Mouse (Mus musculus): ENCODE data around the gene Ankrd60. TPM values are rescaled to one million over a fixed set of nuclear protein-coding genes. Genes with fewer than 3 reads are reported as not detected.
A peak's percentile ranks its signal among the peaks of the same experiment; 100 is the strongest.

Ankrd60 gene
- not detected for total RNA-seq (2021)
- long read RNA-seq, experiment 1, result 0 reads
- long read RNA-seq, experiment 2, result 0 reads

DNA sequence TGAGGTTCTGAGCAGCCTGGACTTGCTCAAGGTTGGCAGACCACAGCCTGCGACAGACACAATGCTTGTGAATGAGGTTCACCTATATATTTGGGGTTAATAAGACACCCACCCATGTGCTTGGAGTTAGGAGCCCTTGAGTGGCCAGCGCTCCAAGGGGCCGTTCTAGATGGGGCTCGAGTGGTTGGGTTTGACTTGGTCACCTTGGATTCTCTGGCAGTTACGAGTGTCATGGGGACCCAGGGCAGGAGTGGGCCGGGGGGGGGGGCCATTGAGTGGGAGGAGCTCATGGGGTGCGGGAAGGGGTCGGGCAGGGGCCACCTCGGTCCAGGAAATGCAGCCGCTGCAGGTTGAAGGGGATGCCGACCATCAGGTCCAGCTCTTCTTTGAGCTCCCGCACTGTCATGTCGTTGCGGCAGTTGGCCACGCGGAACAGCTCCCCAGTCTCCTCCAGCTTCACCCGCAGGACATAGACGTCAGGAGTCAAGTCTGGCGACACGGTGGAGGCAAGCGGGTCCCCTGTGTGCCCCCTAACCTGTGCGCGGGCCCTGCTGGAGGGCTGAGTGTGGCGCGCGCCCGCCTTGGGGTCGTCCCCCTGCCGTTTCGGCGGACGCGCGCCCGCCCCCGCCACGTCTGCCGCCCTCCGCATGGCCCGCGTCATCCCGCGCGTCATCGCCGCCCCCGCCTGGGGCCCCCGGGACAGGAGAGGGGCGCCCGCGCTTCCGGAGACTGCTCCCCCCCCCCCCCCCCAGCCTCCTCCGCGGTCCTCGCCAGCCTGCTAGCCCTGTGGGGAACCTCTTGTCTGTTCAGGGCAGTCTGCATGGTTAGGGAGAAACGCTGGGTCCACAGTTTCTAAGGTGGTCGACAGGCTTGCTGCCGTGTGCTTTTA is at the start of gene Ankrd60:
TSS of gene Ankrd60 (minus strand) at position 697 of the 889 bp plus-strand sequence.
- DNase-seq, result peak; percentile 25 to 30
- intact Hi-C loops (cut with DNase I), result no loop called here

DNA sequence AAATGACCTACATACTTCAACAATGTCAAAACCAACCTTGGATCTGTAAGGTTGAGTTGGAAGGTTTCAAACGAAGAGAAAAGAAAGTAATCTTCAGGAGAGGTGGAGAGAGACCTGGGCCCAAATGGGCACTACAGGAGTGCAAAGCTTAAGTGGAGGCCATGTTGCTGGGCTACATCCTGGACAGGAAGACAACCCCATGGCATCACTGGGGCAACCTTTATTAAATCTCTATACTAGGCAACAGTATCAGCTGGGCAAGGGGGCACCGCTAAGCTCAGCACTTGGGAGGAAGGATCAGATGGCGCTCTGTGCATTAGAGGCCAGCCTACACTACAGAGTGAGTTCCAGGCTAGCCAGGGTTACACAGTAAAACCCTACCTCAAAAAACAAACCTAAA is 47.6 kb upstream of the Ankrd60 start:
- intact Hi-C loops (cut with DNase I), result no loop called here
- DNase-seq, result no peak

DNA sequence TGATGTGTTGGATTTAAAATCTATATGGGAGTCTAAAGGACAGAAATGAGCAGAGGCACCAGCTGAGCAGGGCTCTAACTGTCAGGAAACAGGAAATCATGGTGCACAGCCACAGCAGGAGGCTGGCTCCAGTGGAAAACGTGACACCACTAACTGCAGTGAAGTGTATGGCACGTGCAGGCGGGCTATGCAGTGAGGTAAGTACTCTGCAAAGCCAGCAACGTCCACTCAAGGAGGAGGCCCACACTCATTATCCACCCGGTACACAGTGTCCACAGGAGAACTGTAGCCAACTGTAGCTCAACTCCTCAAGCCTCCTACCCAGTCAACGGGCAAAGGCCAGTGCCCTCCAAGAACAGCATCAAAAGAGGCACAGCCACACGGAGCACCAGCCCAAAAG is 46.5 kb upstream of the Ankrd60 start:
- intact Hi-C loops (cut with DNase I), result no loop called here

DNA sequence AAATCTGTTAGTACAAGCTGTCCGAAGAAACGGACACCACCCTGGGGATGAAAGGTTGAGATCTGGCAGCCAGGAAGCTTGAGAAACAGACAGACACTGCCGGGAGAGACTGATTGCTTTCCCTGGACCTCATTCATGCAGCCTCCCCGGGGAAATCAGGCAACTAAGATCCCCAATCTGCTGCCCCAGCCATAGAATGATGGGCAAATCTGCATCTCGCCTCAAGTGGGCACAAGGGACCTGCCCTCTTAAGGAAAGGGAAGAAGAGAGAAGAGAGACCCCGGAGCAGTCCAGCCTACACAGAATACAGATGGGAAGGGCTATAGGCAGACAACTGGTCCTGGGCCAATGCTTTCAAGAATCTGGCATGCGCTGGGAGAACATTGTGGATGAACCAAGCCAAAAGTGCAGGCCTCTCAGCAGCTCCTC is 44.0 kb upstream of the Ankrd60 start:
- intact Hi-C loops (cut with DNase I), result no loop called here
- peak; percentile 45 to 57 for DNase-seq

More for the DNA sequence above, 46.5 kb upstream of the Ankrd60 start:
- no peak for DNase-seq

DNA sequence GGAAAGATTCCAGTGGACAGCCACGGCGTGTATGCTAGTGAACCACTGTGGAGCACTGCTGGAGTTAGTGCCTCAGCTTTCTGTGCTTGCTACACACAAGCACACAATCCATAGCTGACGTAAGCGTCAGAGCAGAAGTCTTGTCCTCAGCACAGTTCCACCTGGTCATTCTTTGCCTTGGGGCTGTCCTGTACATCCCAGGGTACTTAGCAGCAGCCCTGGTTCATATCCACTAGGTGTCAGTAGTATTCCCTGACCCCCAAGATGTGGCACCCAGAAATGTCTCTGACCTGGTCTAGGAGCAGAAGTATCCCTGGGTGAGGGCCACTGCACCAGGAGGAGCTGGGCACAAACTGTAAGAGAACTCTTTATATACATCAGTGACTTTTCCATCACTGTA is 42.5 kb upstream of the Ankrd60 start:
- intact Hi-C loops (cut with DNase I), result no loop called here
- no peak for DNase-seq

DNA sequence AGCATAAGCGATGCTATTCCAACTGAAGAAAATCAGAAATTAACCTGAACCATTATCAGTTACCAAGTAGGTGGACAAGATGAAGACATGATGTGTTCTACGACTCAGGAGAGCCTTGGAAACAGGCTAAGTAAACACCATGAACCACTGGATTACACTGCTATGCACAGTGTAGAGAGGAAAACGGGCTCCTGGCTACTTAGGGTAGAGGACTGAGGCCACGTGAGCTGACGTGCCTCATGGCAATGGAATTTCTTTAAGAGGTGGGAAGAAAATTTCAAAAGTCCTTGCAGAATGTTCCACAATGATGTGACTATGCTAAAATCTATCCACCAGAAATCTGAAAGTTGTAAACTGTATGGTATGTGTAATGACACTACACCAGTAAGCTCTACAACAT is 41.0 kb upstream of the Ankrd60 start:
- DNase-seq, result no peak
- intact Hi-C loops (cut with DNase I), result no loop called here

DNA sequence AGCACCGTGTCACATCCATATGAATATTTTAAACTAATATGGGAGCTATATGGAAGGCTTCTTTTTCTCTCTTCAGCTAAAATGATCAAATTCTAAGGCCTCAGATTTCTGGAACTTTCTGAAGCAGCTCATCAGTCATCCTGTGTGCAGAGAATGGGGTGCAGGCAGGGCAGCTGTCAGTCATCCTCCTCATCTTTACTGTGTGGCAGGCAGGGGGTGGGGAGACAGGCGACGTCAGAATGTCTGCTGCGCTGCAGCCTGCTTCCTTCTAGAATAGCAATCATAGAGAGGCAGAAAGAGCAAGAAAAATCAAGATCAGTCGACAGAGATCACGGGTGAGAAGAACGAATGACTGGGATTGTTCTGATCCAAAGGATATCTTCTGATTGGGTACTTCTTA is 38.0 kb upstream of the Ankrd60 start:
- intact Hi-C loops (cut with DNase I), result no loop called here
- no peak for DNase-seq

DNA sequence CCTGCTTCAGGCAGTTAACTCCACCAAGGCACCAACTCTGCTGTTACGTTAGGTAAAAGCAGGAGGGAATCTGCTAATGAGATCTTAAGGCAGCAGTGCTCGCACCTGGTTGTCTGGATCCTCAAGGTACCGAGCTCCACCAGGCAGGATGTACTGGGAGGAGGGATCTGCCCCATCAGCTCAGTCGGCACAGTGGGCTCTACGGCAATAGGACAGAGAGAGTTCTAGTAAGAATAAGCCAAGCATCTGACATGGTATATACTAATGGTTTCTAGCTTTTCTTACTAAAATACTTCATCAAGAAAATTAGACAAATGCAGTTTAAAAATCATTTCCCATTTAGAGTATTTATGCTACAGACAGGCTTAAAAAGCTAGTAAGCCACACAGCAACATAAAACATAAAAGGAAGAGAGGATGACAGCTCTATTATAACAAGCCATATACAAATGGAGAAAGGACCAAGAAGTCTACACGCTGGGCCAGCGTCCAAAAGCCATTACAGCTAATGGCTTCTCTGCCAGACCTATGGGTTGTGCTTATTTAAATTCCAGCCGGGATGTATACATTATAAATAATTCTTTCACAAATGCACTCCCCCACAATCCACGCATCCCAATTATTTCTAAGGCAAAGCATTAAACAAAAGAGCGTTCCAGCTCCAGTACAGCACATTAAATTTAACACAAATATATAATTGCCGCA is 37.4 kb upstream of the Ankrd60 start:
- DNase-seq, result no peak
- intact Hi-C loops (cut with DNase I), result no loop called here

DNA sequence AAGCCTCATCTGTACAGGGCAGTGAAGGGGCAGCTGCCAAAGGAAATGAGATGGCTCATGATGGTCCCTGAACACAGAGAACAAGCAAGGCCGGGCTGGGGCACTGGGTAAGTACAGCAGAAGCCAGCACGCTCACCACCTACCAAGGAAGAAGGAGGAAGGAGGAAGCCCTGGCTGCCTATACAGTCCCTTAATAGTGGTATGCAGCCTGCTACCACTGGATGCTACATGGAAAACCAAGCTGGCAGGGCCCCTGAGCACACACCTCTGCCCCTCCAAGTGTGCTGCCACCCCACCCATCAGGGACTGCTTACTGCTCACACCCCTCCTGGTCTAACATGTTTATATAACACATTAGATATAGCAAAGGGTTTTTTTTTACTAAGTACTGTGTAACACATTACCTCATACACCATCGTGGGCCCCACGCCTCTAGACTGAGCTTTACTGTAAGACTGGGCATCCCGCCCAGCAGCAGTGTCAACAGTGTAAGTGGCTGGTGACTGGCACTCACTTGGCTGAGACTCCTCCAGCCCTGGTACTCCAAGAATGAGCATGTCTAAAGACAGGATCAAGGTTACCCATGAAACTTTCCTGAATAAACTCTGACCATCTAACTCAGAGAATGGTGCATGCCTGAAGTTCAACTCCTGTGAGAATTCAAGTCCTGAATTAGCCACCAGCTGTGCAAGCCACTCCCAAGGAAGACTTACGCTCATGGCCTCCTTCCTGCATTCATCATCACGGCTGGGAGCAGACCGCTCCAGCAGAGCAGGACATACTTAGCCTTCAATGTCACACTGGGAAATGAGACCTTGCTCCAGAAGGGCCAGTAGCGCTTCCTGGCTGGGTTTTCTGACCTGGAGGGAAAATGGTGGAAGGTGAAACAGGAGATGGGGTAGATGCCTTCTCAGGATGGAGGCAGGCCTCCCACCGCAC is 30.1 kb upstream of the Ankrd60 start:
- intact Hi-C loops (cut with DNase I), result no loop called here

DNA sequence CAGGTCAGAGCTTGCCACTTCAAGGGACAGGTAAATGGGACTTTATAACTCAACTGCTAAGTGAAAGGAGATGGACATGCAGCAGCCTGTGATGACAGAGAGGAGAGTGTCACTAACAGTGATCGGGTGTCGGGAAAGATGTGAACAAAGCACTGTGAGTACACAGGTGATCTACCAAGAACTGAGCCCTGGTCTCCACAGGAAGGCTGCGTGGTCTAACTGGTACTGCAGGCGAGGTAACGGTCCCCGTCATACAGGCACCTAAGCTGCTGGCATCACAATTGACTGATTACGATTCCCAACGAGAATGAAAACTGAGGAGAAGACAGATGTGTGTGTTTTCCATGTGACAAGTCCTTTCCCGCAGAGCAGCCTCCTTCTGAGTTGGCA is 28.2 kb upstream of the Ankrd60 start:
- no peak for DNase-seq

More for the DNA sequence above, 30.1 kb upstream of the Ankrd60 start:
- DNase-seq, result peak; percentile 65 to 66

DNA sequence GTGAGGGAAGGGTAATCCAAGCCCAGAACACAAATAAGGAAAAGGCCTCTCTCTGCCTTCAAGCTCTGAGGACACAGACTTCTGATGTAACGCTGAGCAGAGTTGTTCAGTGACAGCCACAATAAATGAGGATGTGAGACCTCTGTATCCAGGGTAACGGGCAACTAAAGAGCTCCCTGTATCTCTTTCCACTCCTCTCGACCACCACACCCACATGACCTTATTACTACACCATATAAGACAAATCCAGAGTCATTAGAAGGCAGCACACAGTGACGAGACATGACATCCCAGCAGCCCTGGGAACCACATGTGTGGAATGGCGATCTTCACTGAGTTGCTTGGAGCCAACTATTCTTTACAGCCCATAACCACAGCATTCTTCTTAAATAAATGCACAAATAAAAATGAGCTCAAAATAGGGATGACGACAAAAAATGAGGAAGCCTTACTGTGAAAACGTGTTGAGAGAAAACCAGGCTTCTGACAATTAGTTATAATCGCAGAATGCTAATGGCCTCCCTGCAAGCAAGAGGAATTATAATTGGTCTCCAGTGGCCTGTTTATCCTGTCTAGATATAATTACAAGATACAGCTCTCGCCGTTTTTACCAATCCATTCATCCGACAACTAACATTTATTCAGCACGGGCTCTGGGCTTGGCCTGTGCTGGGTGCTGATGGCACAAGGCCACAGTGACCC is 27.7 kb upstream of the Ankrd60 start:
- DNase-seq, result no peak
- intact Hi-C loops (cut with DNase I), result no loop called here

More for the DNA sequence above, 28.2 kb upstream of the Ankrd60 start:
- intact Hi-C loops (cut with DNase I), result no loop called here

DNA sequence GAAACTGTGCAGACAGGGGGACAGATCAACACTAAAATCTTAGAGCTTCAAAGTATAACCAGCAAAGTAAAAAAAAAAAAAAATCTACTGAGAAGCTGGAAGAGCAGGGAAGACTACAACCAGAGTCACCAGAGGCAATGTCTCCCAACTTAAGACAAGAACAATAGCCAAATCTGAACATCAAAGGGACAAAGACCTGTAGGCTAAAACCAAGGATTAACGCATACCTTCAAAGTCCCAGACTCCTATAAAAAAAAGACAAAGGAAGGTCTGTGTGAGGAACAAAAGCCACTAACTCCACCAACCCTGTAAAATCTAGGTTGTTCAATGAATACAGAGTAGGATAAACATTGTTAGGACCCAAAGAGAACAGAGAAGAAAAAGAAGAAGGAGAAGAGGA is 23.7 kb upstream of the Ankrd60 start:
- intact Hi-C loops (cut with DNase I), result no loop called here
- DNase-seq, result no peak

DNA sequence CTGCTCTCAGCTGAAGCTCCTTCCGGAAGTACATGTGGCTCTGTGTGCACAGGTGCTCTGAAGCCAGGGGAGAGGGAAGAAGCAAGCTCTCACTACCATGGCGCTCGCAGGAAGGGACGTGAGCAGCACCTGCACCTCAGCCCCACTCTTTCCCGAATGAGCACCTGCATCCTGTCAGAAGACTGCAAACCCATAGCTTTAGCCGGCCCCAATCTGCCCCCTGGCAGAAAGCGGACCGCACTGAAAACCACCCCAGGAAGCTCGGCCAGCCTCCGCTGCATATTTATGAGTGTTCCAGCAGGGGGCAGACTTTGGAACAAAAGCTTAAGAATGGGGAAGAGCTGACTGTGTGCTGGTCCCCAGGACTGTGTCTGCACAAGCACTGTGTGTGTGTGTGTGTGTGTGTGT is 17.2 kb upstream of the Ankrd60 start:
- intact Hi-C loops (cut with DNase I), result no loop called here
- peak in 1 of 2 experiments; percentile 21 for DNase-seq

DNA sequence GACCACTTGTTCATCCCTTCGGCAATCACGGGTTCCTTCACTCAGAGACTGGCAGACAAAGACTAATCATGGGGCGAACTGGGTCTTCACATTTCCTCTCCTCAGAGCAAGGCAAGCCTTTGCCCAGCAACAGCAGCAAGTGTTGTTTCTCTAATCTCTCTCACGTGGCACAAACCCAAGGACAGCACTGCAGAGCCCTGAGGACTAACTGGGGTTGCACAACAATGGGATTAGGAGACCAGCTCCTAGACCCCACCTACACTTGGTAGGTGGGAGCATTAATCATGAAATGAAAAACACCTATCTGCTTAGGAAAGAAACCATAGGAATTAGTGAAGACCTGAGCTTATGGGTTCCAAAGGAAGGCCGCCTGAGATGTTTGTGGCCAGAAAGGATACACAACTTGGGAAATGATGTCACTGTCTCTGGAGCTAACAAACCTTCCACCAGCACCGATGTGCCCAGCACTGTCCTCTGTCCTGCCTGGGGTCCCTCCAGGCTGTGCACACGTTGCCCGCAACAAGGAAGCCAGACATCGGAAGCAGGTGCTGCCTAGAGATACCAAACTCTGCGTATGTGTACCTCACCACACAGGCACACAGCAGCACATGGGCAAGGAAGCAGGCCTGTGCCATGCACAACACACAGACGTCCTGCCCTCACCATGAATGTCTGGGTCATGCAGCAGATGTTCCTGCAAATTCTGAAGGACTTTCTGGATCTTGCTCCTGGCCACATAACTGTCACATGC is 16.3 kb upstream of the Ankrd60 start:
- intact Hi-C loops (cut with DNase I), result no loop called here
- DNase-seq, result no peak

DNA sequence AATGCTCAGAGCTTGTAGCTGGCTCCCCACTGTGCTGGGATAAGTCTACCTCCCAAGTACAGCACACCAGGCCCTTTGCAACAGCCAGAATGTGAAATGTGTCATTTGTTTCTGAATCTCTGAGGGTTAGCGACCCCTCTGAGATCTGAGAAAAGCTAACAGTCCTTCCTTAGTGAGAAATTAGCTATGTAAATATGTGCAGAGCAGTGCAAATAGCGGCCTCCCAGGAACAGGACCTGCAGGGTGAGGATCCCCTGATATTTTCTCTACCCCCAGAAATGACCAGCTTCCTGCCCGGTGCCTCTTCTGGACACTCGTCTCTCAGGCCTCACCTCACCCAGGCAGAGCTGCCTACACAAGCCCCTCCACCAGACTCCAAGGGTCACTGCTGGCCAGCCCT is 15.7 kb upstream of the Ankrd60 start:
- intact Hi-C loops (cut with DNase I), result no loop called here
- no peak for DNase-seq

DNA sequence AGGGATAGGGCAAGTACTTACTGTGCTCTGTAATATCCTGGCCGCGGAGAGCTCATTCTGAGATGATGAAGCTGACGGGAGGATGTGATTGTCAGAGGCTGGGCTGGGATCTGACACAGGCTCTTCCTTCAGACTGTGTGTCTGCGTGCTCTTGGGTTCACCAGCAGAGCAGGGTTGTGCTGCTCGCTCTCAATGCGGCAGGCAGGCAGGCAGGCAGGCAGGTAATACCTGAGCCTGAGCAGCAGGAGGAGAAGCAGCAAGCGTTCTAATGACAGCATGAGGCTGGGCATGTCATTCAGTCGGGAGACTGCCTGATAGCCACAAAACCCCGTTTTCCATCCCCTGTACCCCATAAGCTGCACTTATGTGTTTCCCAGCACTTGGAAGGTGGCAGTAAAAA is 14.6 kb upstream of the Ankrd60 start:
- no peak for DNase-seq
- intact Hi-C loops (cut with DNase I), result no loop called here

DNA sequence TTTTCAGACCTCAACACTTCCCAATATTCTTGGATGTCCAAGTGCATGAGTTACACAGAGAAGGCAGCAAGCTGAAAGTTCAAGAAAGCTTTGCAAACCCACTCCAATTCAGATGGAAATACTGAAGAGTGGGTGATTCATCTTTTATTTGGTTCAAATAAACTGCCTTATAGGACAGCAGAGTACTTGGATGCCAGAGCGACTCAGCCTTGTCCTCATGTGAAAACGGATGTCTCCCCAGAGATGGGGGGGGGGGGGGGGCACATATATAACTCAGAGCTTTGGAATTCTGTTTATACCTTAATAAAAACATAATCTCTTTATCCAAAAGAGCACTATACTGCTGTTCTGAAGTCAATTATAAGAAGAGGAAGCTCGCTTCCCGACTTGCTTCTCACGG is 9.2 kb upstream of the Ankrd60 start:
- no peak for DNase-seq
- intact Hi-C loops (cut with DNase I), result loop anchor here (5.0 to 10.0 kb wide), 5 partner anchors 197 to 1087 kb away; partner anchors contain the start of genes Gnas and Stx16

DNA sequence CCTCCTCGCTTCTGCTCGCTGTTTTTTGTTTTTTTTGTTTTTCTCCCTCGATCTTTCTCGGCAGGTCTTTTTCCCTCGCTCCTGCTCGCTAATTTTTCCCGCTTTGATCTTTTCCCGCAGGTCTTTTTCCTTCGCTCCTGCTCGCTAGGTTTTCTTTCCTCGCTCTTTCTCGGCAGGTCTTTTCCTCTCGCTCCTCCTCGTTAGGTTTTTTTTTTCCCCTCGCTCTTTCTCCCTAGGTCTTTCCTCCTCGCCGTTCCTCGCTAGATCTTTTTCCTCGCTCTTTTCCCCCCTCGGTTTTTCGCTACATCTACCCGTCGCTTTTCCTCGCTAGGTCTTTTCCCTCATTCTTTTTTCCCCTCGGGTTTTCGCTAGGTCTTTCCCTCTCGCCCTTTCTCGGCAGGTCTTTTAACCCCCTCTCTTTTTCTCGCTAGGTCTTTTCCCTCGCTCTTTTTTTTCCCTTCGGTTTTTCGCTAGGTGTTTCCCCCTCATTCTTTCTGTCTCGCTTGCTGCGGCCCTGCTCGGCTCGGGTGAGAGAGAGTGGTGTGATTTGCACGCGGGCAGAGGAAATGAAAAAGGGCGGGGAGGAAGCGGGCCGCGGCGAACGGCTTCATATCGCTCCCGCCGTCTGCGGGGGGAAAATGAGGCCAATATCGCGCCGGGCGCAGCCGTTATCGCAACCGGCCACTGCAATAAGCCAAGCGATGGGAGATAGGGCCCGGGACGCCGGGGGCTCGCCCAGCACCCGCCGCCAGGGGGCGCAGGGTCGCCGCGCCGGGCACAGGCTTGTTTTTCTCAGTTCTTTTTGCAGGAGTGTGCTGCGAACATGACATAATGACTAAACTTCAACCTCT is 8.2 kb upstream of the Ankrd60 start:
- intact Hi-C loops (cut with DNase I), result loop anchor here (5.0 to 10.0 kb wide), 5 partner anchors 198 to 1088 kb away; partner anchors contain the start of genes Gnas and Stx16
- DNase-seq, result peak; percentile 80 to 82

All from heart, postnatal 14 days (tissue).